8 mouse cellular contexts compared by ENCODE assay signal in the genomic region with DNA sequence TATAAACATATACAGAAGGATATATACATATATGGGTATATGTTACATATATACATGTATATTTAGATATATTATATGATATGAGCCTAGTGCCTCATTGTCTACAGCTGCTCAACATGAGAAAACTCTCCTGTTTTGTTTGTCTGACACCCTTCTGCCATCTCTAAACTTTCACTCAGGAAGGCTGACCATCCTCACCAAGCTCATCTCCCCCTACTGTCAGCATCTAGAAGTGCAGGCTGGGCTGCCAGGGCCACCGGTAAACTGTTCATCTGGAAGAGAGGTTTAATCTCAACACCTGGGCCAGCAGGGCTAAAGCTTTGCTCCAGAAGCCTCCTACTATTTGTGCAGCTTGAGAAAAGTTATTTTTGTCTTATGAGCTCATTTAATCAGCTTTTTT. TPM values are rescaled to one million over a fixed set of nuclear protein-coding genes. Genes with fewer than 3 reads are reported as not detected.
DNase-seq lines count a peak whose midpoint lies in the region; ATAC-seq and TF ChIP-seq lines count a peak whose summit lies in the region.

No protein-coding gene starts in this region.

- DNase-seq in forebrain, postnatal 0 days = peak; percentile 46
- peak; percentile 66 for DNase-seq in right cerebral cortex, postnatal 14 days
- DNase-seq in right cerebral cortex, postnatal 25 days = no peak
- DNase-seq in cerebellum, adult 9-10 months = peak; percentile 63
- DNase-seq in gastrocnemius, postnatal 36 days = peak; percentile 58 to 61
- DNase-seq in liver, postnatal 0 days = peak; percentile 83
- peak; percentile 55 to 71 for DNase-seq in spleen, adult 18-20 months

- peak; percentile 77 for TF ChIP-seq CTCF in forebrain, postnatal 0 days (IDR thresholded peaks at IDR 0.05; ENCODE audit: low read depth)
- TF ChIP-seq CTCF in liver, postnatal 0 days (IDR thresholded peaks at IDR 0.05; ENCODE audit: low read depth) = peak; percentile 93

- no peaks in the 10 kb centered on the region for H3K27me3 ChIP-seq in forebrain, postnatal 0 days (ENCODE audit: insufficient read depth, low read length)
- no peaks in the 10 kb centered on the region for H3K27me3 ChIP-seq in forebrain, embryonic 13.5 days
- H3K27me3 ChIP-seq in liver, postnatal 0 days (ENCODE audit: insufficient read depth, low read length) = no peaks in the 10 kb centered on the region

- H3K9ac ChIP-seq in forebrain, postnatal 0 days = no peak overlapping the region
- H3K9ac ChIP-seq in forebrain, embryonic 13.5 days = no peak overlapping the region
- H3K9ac ChIP-seq in liver, postnatal 0 days (replicated peaks) = no peak overlapping the region

- peaks cover 12% of the 10 kb centered on the region; the same call in 1 of the 2 replicates for H3K4me1 ChIP-seq in forebrain, postnatal 0 days (ENCODE audit: insufficient read depth)
- peaks cover 13% of the 10 kb centered on the region for H3K4me1 ChIP-seq in forebrain, embryonic 13.5 days
- H3K4me1 ChIP-seq in liver, postnatal 0 days (ENCODE audit: insufficient read depth) = peaks cover 43% of the 10 kb centered on the region

- H3K4me3 ChIP-seq in forebrain, postnatal 0 days (ENCODE audit: low read depth, low read length) = no peak overlapping the region
- H3K4me3 ChIP-seq in forebrain, embryonic 13.5 days = no peak overlapping the region
- no peak overlapping the region for H3K4me3 ChIP-seq in liver, postnatal 0 days (ENCODE audit: low read depth, low read length)

- WGBS in forebrain, postnatal 0 days = 0% methylated on average over 1 of the region's 1 CpGs
- WGBS in forebrain, embryonic 13.5 days = 0% methylated on average over 1 of the region's 1 CpGs
- WGBS in liver, postnatal 0 days (ENCODE audit: insufficient replicate concordance) = 3% methylated on average over 1 of the region's 1 CpGs

- no peaks in the 10 kb centered on the region for H3K9me3 ChIP-seq in forebrain, postnatal 0 days (ENCODE audit: low read length)
- H3K9me3 ChIP-seq in forebrain, embryonic 13.5 days (replicated peaks) = no peaks in the 10 kb centered on the region
- no peaks in the 10 kb centered on the region for H3K9me3 ChIP-seq in liver, postnatal 0 days (ENCODE audit: low read length)

- no peak for TF ChIP-seq EP300 in liver, postnatal 0 days (IDR thresholded peaks at IDR 0.05; ENCODE audit: low read depth)

- no peaks in the 10 kb centered on the region for H3K36me3 ChIP-seq in forebrain, postnatal 0 days (ENCODE audit: insufficient read depth)
- H3K36me3 ChIP-seq in forebrain, embryonic 13.5 days (ENCODE audit: poor library complexity, severe bottlenecking) = no peaks in the 10 kb centered on the region
- no peaks in the 10 kb centered on the region for H3K36me3 ChIP-seq in liver, postnatal 0 days (replicated peaks; ENCODE audit: insufficient read depth, low read length)

- no peak overlapping the region for H3K4me2 ChIP-seq in forebrain, postnatal 0 days (ENCODE audit: low read depth)
- H3K4me2 ChIP-seq in forebrain, embryonic 13.5 days = no peak overlapping the region
- no peak overlapping the region for H3K4me2 ChIP-seq in liver, postnatal 0 days (ENCODE audit: low read depth, low read length)

- H3K27ac ChIP-seq in forebrain, postnatal 0 days (ENCODE audit: low read depth, low read length) = no peak overlapping the region
- H3K27ac ChIP-seq in forebrain, embryonic 13.5 days = no peak overlapping the region
- H3K27ac ChIP-seq in liver, postnatal 0 days (ENCODE audit: low read depth) = no peak overlapping the region

- intact Hi-C loops in gastrocnemius, postnatal 36 days (cut with DNase I) = no loop called here

- no peak for ATAC-seq in forebrain, postnatal 0 days
- no peak for ATAC-seq in forebrain, embryonic 13.5 days
- ATAC-seq in liver, postnatal 0 days = no peak

RNA-seq across cellular contexts. Expression of a gene that starts 2.9 kb away (rescaled TPM):
- 80.6 and 89.2 TPM in 2 replicates for total RNA-seq in forebrain, postnatal 0 days (2014; rRNA removed)
- polyA plus RNA-seq in forebrain, postnatal 0 days (2015; fragmentation: Nextera tagmentation; extraction: Ambion mirVana) = 23.5 and 32.1 TPM in 2 replicates
- 39.3 and 44.9 TPM in 2 replicates for polyA plus RNA-seq in forebrain, embryonic 13.5 days (2015; fragmentation: Nextera tagmentation; extraction: Ambion mirVana)
- total RNA-seq in gastrocnemius, postnatal 36 days (2021) = 1 to 10 TPM; 4.3 to 4.8 TPM
- 6.7 and 9.5 TPM in 2 replicates for polyA plus RNA-seq in liver, postnatal 0 days (2015; fragmentation: Nextera tagmentation; extraction: Ambion mirVana)

RNA-seq across cellular contexts. Expression of a gene that starts 45.7 kb away (rescaled TPM):
- 81.9 and 98.2 TPM in 2 replicates for total RNA-seq in forebrain, postnatal 0 days (2014; rRNA removed)
- polyA plus RNA-seq in forebrain, postnatal 0 days (2015; fragmentation: Nextera tagmentation; extraction: Ambion mirVana) = 26.4 and 31.7 TPM in 2 replicates
- polyA plus RNA-seq in forebrain, embryonic 13.5 days (2015; fragmentation: Nextera tagmentation; extraction: Ambion mirVana) = 23.9 and 26.4 TPM in 2 replicates
- total RNA-seq in gastrocnemius, postnatal 36 days (2021) = 100 to 1,000 TPM; 101 to 136 TPM
- polyA plus RNA-seq in liver, postnatal 0 days (2015; fragmentation: Nextera tagmentation; extraction: Ambion mirVana) = 79.9 and 92.7 TPM in 2 replicates

RNA-seq across cellular contexts. Expression of a gene that starts 59.0 kb away (rescaled TPM):
- 114 and 138 TPM in 2 replicates for total RNA-seq in forebrain, postnatal 0 days (2014; rRNA removed)
- polyA plus RNA-seq in forebrain, postnatal 0 days (2015; fragmentation: Nextera tagmentation; extraction: Ambion mirVana) = 211 and 214 TPM in 2 replicates
- polyA plus RNA-seq in forebrain, embryonic 13.5 days (2015; fragmentation: Nextera tagmentation; extraction: Ambion mirVana) = 169 and 170 TPM in 2 replicates
- total RNA-seq in gastrocnemius, postnatal 36 days (2021) = 10 to 100 TPM; 80.1 to 98.9 TPM
- polyA plus RNA-seq in liver, postnatal 0 days (2015; fragmentation: Nextera tagmentation; extraction: Ambion mirVana) = 84.9 and 85.0 TPM in 2 replicates
